Mouse (Mus musculus) stomach, postnatal 0 days (tissue): ENCODE measurements at regions not wholly inside any gene's neighbourhood (a gene's known extent, or its start where the extent isn't known, plus 50 kb on each side); places are given as distances from the start of the nearest gene placed in this dataset.
A peak's percentile ranks its signal among the peaks of the same experiment; 100 is the strongest.

ENCODE experiments used
- CTCF ChIP-seq: IDR thresholded peaks from 2 replicates; pipeline ENCODE4 v1.5.1; 2016; ENCODE audit warnings: antibody characterized with exemption, low read depth, mild to moderate bottlenecking, moderate library complexity
- EP300 ChIP-seq: optimal IDR thresholded peaks from 2 replicates; pipeline ENCODE3; 2016; ENCODE audit warnings: antibody characterized with exemption

DNA sequence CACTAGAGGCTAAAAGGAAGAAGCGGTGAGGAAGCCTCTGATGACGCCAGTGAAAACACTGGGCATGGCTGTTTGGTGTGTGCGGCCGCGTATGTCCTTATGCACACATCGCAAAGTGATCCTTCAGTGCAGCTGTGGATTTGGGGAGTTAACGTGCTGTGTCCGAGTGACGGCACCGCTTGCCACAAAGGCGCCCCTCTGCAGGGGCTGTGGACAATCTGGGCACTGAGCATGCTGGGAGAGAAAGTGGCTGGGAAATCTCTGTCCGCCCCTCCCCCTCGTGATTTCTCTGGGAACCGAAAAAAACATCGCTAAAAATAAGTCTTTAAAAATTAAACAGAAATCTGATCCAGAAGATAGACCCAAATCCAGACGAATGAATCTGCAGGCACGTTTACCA is 267.8 kb upstream of the Tbx3 start:
- TF ChIP-seq CTCF (0 out of 2 replicates have a peak, but pooled peaks have one; percentile 1), EP300 (no peak)
